Mouse (Mus musculus) C2C12 (cell line): Measurements from ENCODE around the gene Pabpn1.

Source experiments
- CTCF ChIP-seq: IDR thresholded peaks from one replicate; pipeline ENCODE4 v1.5.1; 2011; ENCODE audit not compliant: control insufficient read depth, insufficient read depth, insufficient read length
- MAX ChIP-seq: IDR thresholded peaks from one replicate; pipeline ENCODE4 v1.6.1; 2011; ENCODE audit warnings: mild to moderate bottlenecking, control low read depth
- MYOD1 ChIP-seq: IDR thresholded peaks from one replicate; pipeline ENCODE4 v1.6.1; 2011; ENCODE audit warnings: low read depth; ENCODE audit not compliant: control insufficient read depth, insufficient read length
- MYOG ChIP-seq: IDR thresholded peaks from one replicate; pipeline ENCODE4 v1.6.1; 2011; ENCODE audit not compliant: control insufficient read depth, insufficient read length; ENCODE audit errors: extremely low read depth
- USF1 ChIP-seq: IDR thresholded peaks from one replicate; pipeline ENCODE4 v1.6.1; 2011; ENCODE audit warnings: low read depth, mild to moderate bottlenecking, control low read depth, moderate library complexity

DNA sequence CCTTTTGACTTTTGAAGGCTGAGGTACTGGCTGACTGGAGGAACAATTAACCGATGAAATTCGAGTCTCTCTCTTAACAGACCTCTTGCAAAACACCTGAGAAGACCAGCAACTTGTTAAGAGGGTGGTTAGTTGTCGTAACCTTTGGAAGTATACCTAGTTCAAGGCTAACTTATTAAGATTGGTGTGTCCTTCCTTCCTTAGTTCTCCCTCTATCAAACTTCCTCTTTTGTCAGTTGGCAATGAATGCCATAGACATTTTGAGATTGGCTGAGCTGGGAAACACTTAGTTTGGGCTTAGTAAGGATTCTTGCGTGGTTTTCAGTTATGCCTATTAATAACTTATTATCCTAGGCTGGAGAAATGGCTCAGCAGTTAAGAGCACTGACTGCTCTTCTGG, 24.3 kb upstream of the Pabpn1 start:
- TF ChIP-seq MYOD1, result no peak
- no peak for TF ChIP-seq CTCF
- no peak for TF ChIP-seq MAX
- TF ChIP-seq USF1, result no peak
- TF ChIP-seq MYOG, result no peak
